Mouse (Mus musculus): Measurements from ENCODE around the gene Pappa2. TPM values are rescaled to one million over a fixed set of nuclear protein-coding genes. Genes with fewer than 3 reads are reported as not detected.
A peak's percentile ranks its signal among the peaks of the same experiment; 100 is the strongest.

Gene Pappa2
- polyA plus RNA-seq, 1 experiment from 2014 or later: 0.97 TPM

DNA sequence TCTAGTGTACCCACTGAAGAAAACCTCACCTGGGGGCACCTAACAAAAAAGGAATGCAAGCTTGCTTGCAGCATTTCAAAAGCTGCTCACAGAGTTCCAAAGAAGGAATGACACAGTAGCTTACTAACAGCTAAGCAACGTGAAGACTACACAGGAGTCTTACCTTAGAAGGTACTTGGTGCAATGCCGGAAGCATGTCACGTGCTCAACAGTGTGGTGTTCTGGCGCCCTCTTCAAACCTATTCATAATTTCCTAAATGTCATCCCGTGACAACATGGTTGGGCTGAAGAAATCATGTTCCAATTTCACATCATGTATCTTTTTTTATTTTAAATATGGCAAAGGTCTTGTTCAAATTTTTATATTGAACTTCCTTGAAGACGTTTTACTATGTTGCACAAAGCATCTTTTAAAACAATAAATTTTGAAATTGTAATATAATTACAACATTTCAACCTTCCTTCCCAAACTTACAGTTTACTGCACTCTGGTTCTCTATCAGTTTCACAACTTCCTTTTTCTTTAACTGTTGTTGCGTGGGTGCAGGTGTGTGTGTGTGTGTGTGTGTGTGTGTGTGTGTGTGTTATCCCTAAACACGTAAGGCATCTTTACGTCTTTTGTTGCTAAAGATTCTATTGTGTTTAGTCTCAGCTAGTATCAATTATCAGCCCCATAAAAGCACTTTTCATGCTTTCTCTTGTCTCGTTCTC lies 282.3 kb downstream of the Pappa2 start:
- no peak overlapping the region for H3K4me2 ChIP-seq (replicated peaks; ENCODE audit: low read depth)
- H3K4me1 ChIP-seq (replicated peaks; ENCODE audit: control insufficient read depth, insufficient read depth): no peaks in the 10 kb centered on the region
- 88% methylated on average over 10 of the region's 10 CpGs for WGBS
- H3K36me3 ChIP-seq (ENCODE audit: control insufficient read depth, insufficient read depth, low read length): no peaks in the 10 kb centered on the region
- no peak for ATAC-seq (ENCODE audit: low FRiP score, low TSS enrichment)
- DNase-seq (ENCODE audit: low spot score): no peak
- no peaks in the 10 kb centered on the region for H3K9me3 ChIP-seq (ENCODE audit: control insufficient read depth, low read length)
- no peak overlapping the region for H3K4me3 ChIP-seq (ENCODE audit: low read depth, low read length)
- no peak overlapping the region for H3K9ac ChIP-seq (ENCODE audit: low read length)
- H3K27ac ChIP-seq (replicated peaks): no peak overlapping the region
- TF ChIP-seq CTCF (IDR thresholded peaks at IDR 0.05; ENCODE audit: low read depth) (no peak), EP300 (optimal IDR thresholded peaks at IDR 0.05) (no peak)
- no peaks in the 10 kb centered on the region for H3K27me3 ChIP-seq (ENCODE audit: control insufficient read depth, insufficient read depth, low read length)

DNA sequence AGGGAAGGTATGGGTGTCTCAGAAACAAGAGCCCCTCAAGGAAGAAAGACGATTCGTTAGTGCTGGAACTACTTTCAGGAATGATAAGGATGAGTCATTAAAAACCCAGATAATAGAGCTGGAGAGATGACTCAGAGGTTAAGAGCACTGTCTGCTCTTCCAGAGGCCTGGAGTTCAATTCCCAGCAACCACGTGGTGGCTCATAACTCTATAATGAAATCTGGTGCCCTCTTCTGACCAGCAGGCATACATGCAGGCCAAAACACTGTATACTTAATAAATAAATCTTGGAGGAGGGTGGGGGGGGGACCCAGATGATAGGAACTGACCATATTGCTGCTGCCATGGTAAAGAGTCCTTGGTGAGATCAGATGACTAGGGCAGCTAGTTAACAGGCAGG lies 282.9 kb downstream of the Pappa2 start:
- no peak overlapping the region for H3K4me3 ChIP-seq (ENCODE audit: low read depth, low read length)
- H3K4me1 ChIP-seq (replicated peaks; ENCODE audit: control insufficient read depth, insufficient read depth): no peaks in the 10 kb centered on the region
- H3K36me3 ChIP-seq (ENCODE audit: control insufficient read depth, insufficient read depth, low read length): no peaks in the 10 kb centered on the region
- WGBS: 61% methylated on average over 3 of the region's 3 CpGs
- H3K9me3 ChIP-seq (ENCODE audit: control insufficient read depth, low read length): no peaks in the 10 kb centered on the region
- no peak overlapping the region for H3K4me2 ChIP-seq (replicated peaks; ENCODE audit: low read depth)
- TF ChIP-seq EP300 (optimal IDR thresholded peaks at IDR 0.05) (no peak), CTCF (IDR thresholded peaks at IDR 0.05; ENCODE audit: low read depth) (no peak)
- H3K9ac ChIP-seq (ENCODE audit: low read length): no peak overlapping the region
- no peak for DNase-seq (ENCODE audit: low spot score)
- no peak for ATAC-seq (ENCODE audit: low FRiP score, low TSS enrichment)
- H3K27me3 ChIP-seq (ENCODE audit: control insufficient read depth, insufficient read depth, low read length): no peaks in the 10 kb centered on the region
- no peak overlapping the region for H3K27ac ChIP-seq (replicated peaks)

DNA sequence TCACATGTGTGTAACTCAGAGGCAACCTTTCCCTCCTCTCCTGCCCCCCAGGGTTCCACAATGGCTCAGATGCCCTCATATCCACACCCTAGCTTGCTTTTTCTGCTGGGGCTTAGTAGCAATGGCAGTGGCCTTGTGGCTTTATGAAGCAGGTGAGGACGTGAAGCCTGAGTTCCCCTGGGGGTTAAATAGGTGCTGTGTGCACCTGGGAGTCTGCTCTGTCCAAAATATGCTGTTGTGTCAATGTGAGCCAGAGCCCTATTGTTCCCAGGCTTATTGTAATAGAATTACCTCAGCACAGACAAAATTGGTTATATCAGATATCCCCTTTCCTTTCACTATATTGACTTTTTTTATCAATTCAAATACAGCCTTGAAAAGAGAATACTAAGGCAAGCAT lies 292.6 kb downstream of the Pappa2 start:
- Histone ChIP-seq H3K27ac (replicated peaks) (no peak overlapping the region), H3K9me3 (ENCODE audit: control insufficient read depth, low read length) (no peaks in the 10 kb centered on the region), H3K36me3 (ENCODE audit: control insufficient read depth, insufficient read depth, low read length) (no peaks in the 10 kb centered on the region), H3K4me3 (ENCODE audit: low read depth, low read length) (no peak overlapping the region), H3K4me2 (replicated peaks; ENCODE audit: low read depth) (no peak overlapping the region), H3K27me3 (ENCODE audit: control insufficient read depth, insufficient read depth, low read length) (no peaks in the 10 kb centered on the region), H3K4me1 (replicated peaks; ENCODE audit: control insufficient read depth, insufficient read depth) (no peaks in the 10 kb centered on the region), H3K9ac (ENCODE audit: low read length) (no peak overlapping the region)
- DNase-seq (ENCODE audit: low spot score): no peak
- WGBS: 48% methylated on average over 1 of the region's 1 CpGs
- no peak for ATAC-seq (ENCODE audit: low FRiP score, low TSS enrichment)
- TF ChIP-seq EP300 (optimal IDR thresholded peaks at IDR 0.05): no peak
- TF ChIP-seq CTCF (IDR thresholded peaks at IDR 0.05; ENCODE audit: low read depth): no peak

DNA sequence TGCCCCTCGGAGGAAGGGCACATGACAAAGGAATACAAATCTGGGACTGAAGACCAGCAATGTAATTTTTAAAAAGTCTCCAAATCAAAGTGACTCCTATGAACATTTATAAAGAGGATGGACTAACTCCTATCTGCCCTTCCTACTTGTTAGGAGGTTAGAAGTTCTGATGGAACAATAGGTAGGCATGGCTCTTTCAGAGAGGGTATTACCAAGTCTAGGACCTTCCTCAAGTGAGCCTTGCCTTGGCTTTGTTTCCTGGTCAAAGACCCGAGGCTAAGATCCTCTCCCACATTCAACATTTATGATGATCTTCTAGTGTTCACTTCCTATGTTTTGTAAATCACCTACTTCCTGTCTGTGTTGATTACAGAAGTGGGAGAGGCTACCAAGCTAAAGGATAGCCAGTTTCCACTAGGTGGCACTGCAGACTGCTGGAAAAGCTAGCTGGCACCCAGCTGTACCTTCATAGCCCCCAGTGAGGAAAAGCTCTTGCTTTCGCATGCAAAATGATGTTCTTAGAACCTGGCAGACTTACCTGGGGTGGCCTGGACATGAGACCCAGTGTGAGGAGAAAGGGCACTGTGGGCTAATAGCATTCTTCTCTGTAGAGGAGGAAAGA lies 310.2 kb downstream of the Pappa2 start:
- no peaks in the 10 kb centered on the region for H3K9me3 ChIP-seq (ENCODE audit: control insufficient read depth, low read length)
- H3K4me2 ChIP-seq (replicated peaks; ENCODE audit: low read depth): no peak overlapping the region
- H3K4me3 ChIP-seq (ENCODE audit: low read depth, low read length): no peak overlapping the region
- H3K36me3 ChIP-seq (ENCODE audit: control insufficient read depth, insufficient read depth, low read length): no peaks in the 10 kb centered on the region
- peak; percentile 90 for TF ChIP-seq CTCF (IDR thresholded peaks at IDR 0.05; ENCODE audit: low read depth)
- TF ChIP-seq EP300 (optimal IDR thresholded peaks at IDR 0.05): no peak
- DNase-seq (ENCODE audit: low spot score) (peak; percentile 68), ATAC-seq (ENCODE audit: low FRiP score, low TSS enrichment) (peak; percentile 71; the same call in 1 of the 2 replicates)
- no peaks in the 10 kb centered on the region for H3K27me3 ChIP-seq (ENCODE audit: control insufficient read depth, insufficient read depth, low read length)
- no peak overlapping the region for H3K27ac ChIP-seq (replicated peaks)
- WGBS: 40% methylated on average over 3 of the region's 3 CpGs
- no peak overlapping the region for H3K9ac ChIP-seq (ENCODE audit: low read length)
- H3K4me1 ChIP-seq (replicated peaks; ENCODE audit: control insufficient read depth, insufficient read depth): no peaks in the 10 kb centered on the region

DNA sequence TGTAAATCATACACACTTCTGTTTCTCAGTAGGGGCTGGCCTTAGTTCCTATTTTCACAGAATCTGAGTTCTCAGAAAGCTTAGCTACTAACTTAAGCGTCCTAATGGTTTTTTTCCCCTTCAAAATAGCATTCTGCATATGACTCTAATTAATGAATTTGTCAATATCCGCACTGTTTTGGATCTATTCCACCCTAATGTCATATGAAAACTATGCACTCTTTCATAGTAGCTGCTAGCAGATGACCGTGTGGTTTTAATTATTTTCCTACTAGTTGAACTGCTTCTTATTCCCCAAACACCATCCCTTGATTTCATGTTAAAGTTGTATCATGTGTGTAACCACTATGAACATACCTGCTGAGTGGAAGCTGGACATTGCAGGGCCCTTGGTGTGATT lies 314.3 kb downstream of the Pappa2 start:
- Histone ChIP-seq H3K9me3 (ENCODE audit: control insufficient read depth, low read length) (no peaks in the 10 kb centered on the region), H3K27me3 (ENCODE audit: control insufficient read depth, insufficient read depth, low read length) (no peaks in the 10 kb centered on the region), H3K9ac (ENCODE audit: low read length) (no peak overlapping the region), H3K4me3 (ENCODE audit: low read depth, low read length) (no peak overlapping the region), H3K4me2 (replicated peaks; ENCODE audit: low read depth) (no peak overlapping the region), H3K36me3 (ENCODE audit: control insufficient read depth, insufficient read depth, low read length) (no peaks in the 10 kb centered on the region), H3K27ac (replicated peaks) (no peak overlapping the region), H3K4me1 (replicated peaks; ENCODE audit: control insufficient read depth, insufficient read depth) (no peaks in the 10 kb centered on the region)
- 75% methylated on average over 3 of the region's 3 CpGs for WGBS
- no peak for ATAC-seq (ENCODE audit: low FRiP score, low TSS enrichment)
- no peak for DNase-seq (ENCODE audit: low spot score)
- TF ChIP-seq CTCF (IDR thresholded peaks at IDR 0.05; ENCODE audit: low read depth) (no peak), EP300 (optimal IDR thresholded peaks at IDR 0.05) (no peak)

Measured in stomach, postnatal 0 days (tissue).